Mouse (Mus musculus) megakaryocyte, embryonic 14.5 days (primary cell): Measurements from ENCODE around the gene Rnd2.
"Not testable (repeated sequence)": the region's sequence is repeated elsewhere in the genome, so short reads cannot be mapped to it uniquely, and the experiment has no call there.

Experiments used
- FLI1 ChIP-seq: IDR thresholded peaks from 2 replicates; pipeline ENCODE4 v1.6.1; 2012; ENCODE audit warnings: low read length, inconsistent platforms, mixed read lengths
- GATA1 ChIP-seq: IDR thresholded peaks from 3 replicates; pipeline ENCODE4 v1.6.1; 2012; ENCODE audit warnings: mixed read lengths, low read length, inconsistent platforms, borderline replicate concordance

- TF ChIP-seq GATA1, FLI1: not testable (repeated sequence)
These were observed 26.8 kb upstream of the Rnd2 start for GRCm38 (mm10) chr11:101438006-101438405.
